Mouse (Mus musculus): ENCODE data around the gene Ctnnal1. TPM values are rescaled to one million over a fixed set of nuclear protein-coding genes. Genes with fewer than 3 reads are reported as not detected.

Gene Ctnnal1
- total and polyA plus RNA-seq, 3 experiments, result 2.3 to 6.3 TPM; not detected in 1

GRCm38 (mm10) chr4:56824231-56824630 is 40.8 kb downstream of the Ctnnal1 start:
- no peak for DNase-seq (ENCODE audit: low read depth, low spot score)
- no peaks in the 10 kb centered on the region for H3K36me3 ChIP-seq (ENCODE audit: control insufficient read depth in 1 of 2, insufficient read depth in 2 of 2, low read length in 2 of 2)

GRCm38 (mm10) chr4:56820017-56820550 is 44.9 kb downstream of the Ctnnal1 start:
- TF ChIP-seq GABPA (IDR thresholded peaks at IDR 0.05; ENCODE audit: low read depth, low read length), result no peak
- TF ChIP-seq RAD21 (IDR thresholded peaks at IDR 0.05; ENCODE audit: low read depth, low read length), result peak; percentile 78
- no peak for TF ChIP-seq POLR2A (IDR thresholded peaks at IDR 0.05; ENCODE audit: control insufficient read depth in 1 of 2, insufficient read depth in 1 of 2, low read depth in 1 of 2, low read length in 2 of 2, poor library complexity in 1 of 2)
- peak; percentile 25; the same call in 1 of the 2 replicates for TF ChIP-seq GATA1 (IDR thresholded peaks at IDR 0.05; ENCODE audit: low read depth, low read length)
- TF ChIP-seq USF2 (IDR thresholded peaks at IDR 0.05; ENCODE audit: borderline replicate concordance in 1 of 2, insufficient read depth in 1 of 2, low read depth in 1 of 2, low read length in 2 of 2), result no peak
- no peak for TF ChIP-seq ETS1 (IDR thresholded peaks at IDR 0.05; ENCODE audit: low read depth, low read length)
- no peak for TF ChIP-seq UBTF (IDR thresholded peaks at IDR 0.05; ENCODE audit: borderline replicate concordance, insufficient read depth, low read depth, low read length)
- TF ChIP-seq MEF2A (IDR thresholded peaks at IDR 0.05; ENCODE audit: extremely low read depth, insufficient replicate concordance, low read depth, low read length, poor library complexity, severe bottlenecking), result no peak
- no peak for TF ChIP-seq BHLHE40 (IDR thresholded peaks at IDR 0.05; ENCODE audit: borderline replicate concordance, low read depth, low read length)
- TF ChIP-seq HCFC1 (IDR thresholded peaks at IDR 0.05; ENCODE audit: low read depth, low read length), result no peak
- TF ChIP-seq CHD1 (IDR thresholded peaks at IDR 0.05; ENCODE audit: low read depth, low read length), result no peak
- 0 out of 2 replicates have a peak, but pooled peaks have one; percentile 24 for TF ChIP-seq MYC (IDR thresholded peaks at IDR 0.05; ENCODE audit: low read depth, low read length)
- peak; percentile 35; the same call in 1 of the 2 replicates for TF ChIP-seq ZC3H11A (IDR thresholded peaks at IDR 0.05; ENCODE audit: low read depth, low read length)
- no peak for TF ChIP-seq KAT2A (conservative IDR thresholded peaks at IDR 0.05; ENCODE audit: low read depth, low read length)
- peak; percentile 47 for TF ChIP-seq SMC3 (IDR thresholded peaks at IDR 0.05; ENCODE audit: low read depth, low read length)
- TF ChIP-seq ELF1 (IDR thresholded peaks at IDR 0.05; ENCODE audit: low read depth, low read length), result no peak
- peak; percentile 4 to 66 (median 38); a peak in 4 of 6 replicates for TF ChIP-seq CTCF (IDR thresholded peaks at IDR 0.05 in 2 of 3, conservative IDR thresholded peaks at IDR 0.05 in 1 of 3; ENCODE audit: control insufficient read depth in 1 of 3, insufficient read depth in 1 of 3, low read depth in 2 of 3, low read length in 3 of 3, poor library complexity in 1 of 3, severe bottlenecking in 1 of 3)
- peak; percentile 45 for DNase-seq (ENCODE audit: low read depth, low spot score)
- no peaks in the 10 kb centered on the region for H3K36me3 ChIP-seq (ENCODE audit: control insufficient read depth in 1 of 2, insufficient read depth in 2 of 2, low read length in 2 of 2)

More at GRCm38 (mm10) chr4:56824231-56824630, 40.8 kb downstream of the Ctnnal1 start:
- no peaks in the 10 kb centered on the region for H3K27me3 ChIP-seq (ENCODE audit: control insufficient read depth in 1 of 2, insufficient read depth in 2 of 2, low read length in 2 of 2)
- TF ChIP-seq CTCF (IDR thresholded peaks at IDR 0.05 in 2 of 3, conservative IDR thresholded peaks at IDR 0.05 in 1 of 3; ENCODE audit: control insufficient read depth in 1 of 3, insufficient read depth in 1 of 3, low read depth in 2 of 3, low read length in 3 of 3, poor library complexity in 1 of 3, severe bottlenecking in 1 of 3) (no peak), ZMIZ1 (IDR thresholded peaks at IDR 0.05; ENCODE audit: low read depth, low read length) (no peak), NELFE (IDR thresholded peaks at IDR 0.05; ENCODE audit: low read depth, low read length) (no peak)
- H3K4me1 ChIP-seq (ENCODE audit: control insufficient read depth in 1 of 2, insufficient read depth in 2 of 2, low read length in 2 of 2), result no peaks in the 10 kb centered on the region
- no peak overlapping the region for H3K27ac ChIP-seq (ENCODE audit: control insufficient read depth, low read depth, low read length)
- no peaks in the 10 kb centered on the region for H3K79me2 ChIP-seq (ENCODE audit: control insufficient read depth, insufficient read depth, low read length, poor library complexity)
- H3K4me3 ChIP-seq (ENCODE audit: control insufficient read depth in 1 of 2, insufficient read depth in 1 of 2, low read depth in 2 of 2, low read length in 2 of 2), result no peak overlapping the region
- H3K9me3 ChIP-seq (replicated peaks; ENCODE audit: insufficient read depth, low read length), result no peaks in the 10 kb centered on the region
- H3K9ac ChIP-seq (ENCODE audit: control insufficient read depth, low read depth, low read length, poor library complexity, severe bottlenecking), result no peak overlapping the region

More at GRCm38 (mm10) chr4:56820017-56820550, 44.9 kb downstream of the Ctnnal1 start:
- H3K4me1 ChIP-seq (ENCODE audit: control insufficient read depth in 1 of 2, insufficient read depth in 2 of 2, low read length in 2 of 2), result no peaks in the 10 kb centered on the region
- no peaks in the 10 kb centered on the region for H3K9me3 ChIP-seq (replicated peaks; ENCODE audit: insufficient read depth, low read length)
- no peaks in the 10 kb centered on the region for H3K27me3 ChIP-seq (ENCODE audit: control insufficient read depth in 1 of 2, insufficient read depth in 2 of 2, low read length in 2 of 2)
- H3K79me2 ChIP-seq (ENCODE audit: control insufficient read depth, insufficient read depth, low read length, poor library complexity), result no peaks in the 10 kb centered on the region
- H3K4me3 ChIP-seq (ENCODE audit: control insufficient read depth in 1 of 2, insufficient read depth in 1 of 2, low read depth in 2 of 2, low read length in 2 of 2), result no peak overlapping the region
- H3K27ac ChIP-seq (ENCODE audit: control insufficient read depth, low read depth, low read length), result no peak overlapping the region
- no peak overlapping the region for H3K9ac ChIP-seq (ENCODE audit: control insufficient read depth, low read depth, low read length, poor library complexity, severe bottlenecking)
